Mouse (Mus musculus) heart, adult 8-10 months (tissue): Measurements from ENCODE around the gene Itpr2. TPM values are rescaled to one million over a fixed set of nuclear protein-coding genes. Genes with fewer than 3 reads are reported as not detected.
"Not testable (repeated sequence)": the region's sequence is repeated elsewhere in the genome, so short reads cannot be mapped to it uniquely, and the experiment has no call there.

ENCODE experiments used
- DNase-seq: peaks from one replicate; pipeline ENCODE4 v3.0.0; 2022; ENCODE audit warnings: low spot score
- total RNA-seq, 4 experiments: library from RNA; stranded (reverse); gene quantifications; 2 replicates each; pipeline ENCODE4 v1.2.4; 2022

Itpr2 gene
- total RNA-seq, 4 experiments from 2014 or later, result 19.4 to 28.1 (median 21.2) TPM

GRCm38 (mm10) chr6:146469936-146470335 lies 32.1 kb downstream of the Itpr2 start:
- no peak for DNase-seq

- no peak for DNase-seq
Measured at GRCm38 (mm10) chr6:146468361-146468760, 33.7 kb downstream of the Itpr2 start.

- not testable (repeated sequence) for DNase-seq
Measured at GRCm38 (mm10) chr6:146464645-146465042, 37.4 kb downstream of the Itpr2 start.

- no peak for DNase-seq
Measured at GRCm38 (mm10) chr6:146464014-146464644, 37.9 kb downstream of the Itpr2 start.

GRCm38 (mm10) chr6:146460936-146461335 lies 41.1 kb downstream of the Itpr2 start:
- no peak for DNase-seq

- DNase-seq, result no peak
Measured at GRCm38 (mm10) chr6:146458436-146458835, 43.6 kb downstream of the Itpr2 start.

- DNase-seq, result no peak
Measured at GRCm38 (mm10) chr6:146456741-146457140, 45.3 kb downstream of the Itpr2 start.

- no peak for DNase-seq
Measured at GRCm38 (mm10) chr6:146454520-146455511, 47.2 kb downstream of the Itpr2 start.

GRCm38 (mm10) chr6:146452474-146452873 lies 49.5 kb downstream of the Itpr2 start:
- DNase-seq, result no peak

- no peak for DNase-seq
Measured at GRCm38 (mm10) chr6:146446032-146446704, 55.9 kb downstream of the Itpr2 start.

GRCm38 (mm10) chr6:146439826-146440225 lies 62.2 kb downstream of the Itpr2 start:
- no peak for DNase-seq

GRCm38 (mm10) chr6:146439071-146439818 lies 62.8 kb downstream of the Itpr2 start:
- DNase-seq, result no peak

GRCm38 (mm10) chr6:146438057-146438456 lies 64.0 kb downstream of the Itpr2 start:
- DNase-seq, result no peak

GRCm38 (mm10) chr6:146436916-146437496 lies 65.0 kb downstream of the Itpr2 start:
- no peak for DNase-seq

GRCm38 (mm10) chr6:146434217-146434616 lies 67.8 kb downstream of the Itpr2 start:
- DNase-seq, result no peak

GRCm38 (mm10) chr6:146432218-146432865 lies 69.7 kb downstream of the Itpr2 start:
- no peak for DNase-seq

GRCm38 (mm10) chr6:146431777-146432176 lies 70.2 kb downstream of the Itpr2 start:
- no peak for DNase-seq

GRCm38 (mm10) chr6:146429694-146430380 lies 72.2 kb downstream of the Itpr2 start:
- DNase-seq, result no peak

- no peak for DNase-seq
Measured at GRCm38 (mm10) chr6:146424778-146425177, 77.2 kb downstream of the Itpr2 start.

- no peak for DNase-seq
Measured at GRCm38 (mm10) chr6:146424326-146424725, 77.7 kb downstream of the Itpr2 start.
